Mouse (Mus musculus): ENCODE measurements around the gene Gpd2.

The Gpd2 gene

DNA sequence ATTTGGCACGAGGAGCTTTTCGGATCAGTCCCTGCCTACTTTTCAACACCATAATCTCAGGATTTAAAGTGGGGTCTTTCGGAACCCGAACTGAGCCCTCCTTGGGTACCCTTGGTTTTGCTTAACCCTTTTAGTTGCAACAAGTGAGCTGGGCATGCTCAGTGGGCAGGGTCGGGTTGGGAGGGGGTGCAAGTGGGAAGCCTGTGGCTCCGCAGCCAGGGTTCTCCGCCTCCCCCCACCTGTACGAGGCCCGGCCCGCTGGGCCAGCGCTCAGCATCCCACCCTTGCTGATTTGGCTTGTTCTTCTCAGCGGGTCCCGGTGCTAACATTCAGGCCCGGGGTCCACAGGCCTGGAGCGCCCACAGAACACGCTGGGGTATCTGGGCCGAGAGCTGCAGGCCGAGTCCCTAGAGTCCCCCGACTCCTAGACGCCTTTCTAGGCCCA lies at the start of gene Gpd2:
Gpd2 (plus strand) TSS at position 161 of the 445 bp plus-strand sequence.
- peak in 1 of 2 experiments; percentile 10 for DNase-seq (ENCODE audit: low spot score in 2 of 2)

DNA sequence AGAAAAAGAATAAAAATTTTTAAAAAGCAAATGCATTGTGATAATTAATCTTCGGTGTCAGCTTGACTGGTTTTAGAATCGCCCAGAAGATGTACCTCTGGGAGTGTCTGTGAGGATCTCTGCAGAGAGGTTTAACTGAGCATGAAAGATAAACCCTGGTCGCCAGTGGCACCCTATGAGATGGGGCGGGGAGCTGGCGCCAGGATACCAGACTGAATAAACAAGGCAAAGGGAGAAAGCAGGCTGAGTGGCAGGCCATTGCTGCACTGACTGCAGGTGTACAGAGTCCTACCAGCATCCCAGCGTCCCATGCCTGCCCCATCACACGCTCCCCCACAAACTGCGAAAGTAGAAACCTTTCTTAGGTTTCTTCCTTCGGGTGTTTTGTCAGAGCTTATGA lies 49.2 kb upstream of the Gpd2 start:
- no peak for DNase-seq (ENCODE audit: low spot score in 2 of 2)

GRCm38 (mm10) chr2:57190884-57191283 lies 46.6 kb upstream of the Gpd2 start:
- no peak for DNase-seq (ENCODE audit: low spot score in 2 of 2)

DNA sequence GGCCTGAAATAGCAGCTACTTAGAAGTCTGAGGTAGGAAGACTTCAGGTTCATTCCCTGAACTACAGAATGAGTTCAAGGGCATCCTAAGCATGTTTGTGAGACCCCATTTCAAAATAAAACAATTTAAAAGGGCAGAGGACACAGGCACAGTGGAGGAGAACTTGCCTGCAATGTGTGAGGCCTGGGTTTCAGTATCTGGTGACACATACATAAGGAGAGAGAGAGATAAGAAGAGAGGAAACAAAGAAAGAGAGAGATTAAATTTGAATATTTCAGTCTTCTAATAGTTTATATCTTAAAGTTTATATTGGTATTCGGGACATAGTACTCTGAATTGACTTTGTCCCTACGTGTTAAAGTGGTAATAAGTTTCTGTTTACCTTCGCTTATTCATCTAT lies 38.4 kb upstream of the Gpd2 start:
- DNase-seq (ENCODE audit: low spot score in 2 of 2): no peak

DNA sequence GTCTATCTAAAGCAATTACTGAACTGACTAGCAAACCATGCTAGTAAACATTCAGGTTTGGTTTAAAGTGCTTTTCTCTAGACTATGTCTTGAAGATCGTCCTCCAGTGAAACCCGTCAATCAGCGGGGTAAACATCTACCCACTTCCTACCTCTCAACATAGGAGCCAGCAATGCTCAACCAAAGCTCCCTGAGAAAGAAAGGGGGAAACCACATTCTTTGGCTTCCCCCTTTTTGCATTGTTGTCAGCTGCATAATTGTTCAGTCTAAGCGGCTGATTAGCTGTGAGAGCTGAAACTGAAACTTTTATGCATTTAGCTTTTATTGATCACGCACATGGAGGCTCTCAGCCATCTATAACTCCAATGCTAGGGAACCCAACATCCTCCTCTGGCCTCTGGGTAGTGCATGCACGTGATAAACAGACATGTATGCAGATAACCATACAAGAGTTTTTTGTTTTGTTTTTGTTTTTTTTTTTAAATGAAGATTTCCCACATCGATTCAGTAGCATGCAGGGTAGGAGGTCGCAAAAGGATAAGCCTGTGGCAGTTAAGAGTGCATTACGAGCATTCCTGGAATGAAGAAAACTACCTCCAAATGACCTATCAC lies 28.9 kb upstream of the Gpd2 start:
- no peak for DNase-seq (ENCODE audit: low spot score in 2 of 2)

GRCm38 (mm10) chr2:57211049-57212001 lies 26.1 kb upstream of the Gpd2 start:
- no peak for DNase-seq (ENCODE audit: low spot score in 2 of 2)

- DNase-seq (ENCODE audit: low spot score in 2 of 2): no peak
Measured at GRCm38 (mm10) chr2:57213364-57213763, 24.1 kb upstream of the Gpd2 start.

- no peak for DNase-seq (ENCODE audit: low spot score in 2 of 2)
Measured at GRCm38 (mm10) chr2:57223288-57224026, 14.0 kb upstream of the Gpd2 start.

DNA sequence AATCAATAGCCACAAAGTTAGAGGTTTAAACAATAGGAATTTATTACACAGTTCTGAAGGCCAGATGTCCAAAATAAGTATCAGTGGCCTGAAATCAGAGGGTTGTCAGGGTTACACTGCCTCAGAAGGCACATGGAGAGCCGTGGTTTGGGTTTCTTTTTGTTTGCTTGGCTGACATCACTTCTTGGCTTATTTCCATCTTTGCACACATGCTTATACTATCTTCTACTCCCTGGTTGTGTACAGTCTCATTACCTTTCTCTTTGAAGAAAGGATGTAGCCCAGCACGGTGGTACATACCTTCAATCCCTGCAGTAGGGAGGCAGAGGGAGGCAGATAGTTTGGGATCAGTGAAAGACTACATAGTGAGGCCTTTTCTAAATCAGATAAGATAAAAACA lies 12.2 kb upstream of the Gpd2 start:
- no peak for DNase-seq (ENCODE audit: low spot score in 2 of 2)

DNA sequence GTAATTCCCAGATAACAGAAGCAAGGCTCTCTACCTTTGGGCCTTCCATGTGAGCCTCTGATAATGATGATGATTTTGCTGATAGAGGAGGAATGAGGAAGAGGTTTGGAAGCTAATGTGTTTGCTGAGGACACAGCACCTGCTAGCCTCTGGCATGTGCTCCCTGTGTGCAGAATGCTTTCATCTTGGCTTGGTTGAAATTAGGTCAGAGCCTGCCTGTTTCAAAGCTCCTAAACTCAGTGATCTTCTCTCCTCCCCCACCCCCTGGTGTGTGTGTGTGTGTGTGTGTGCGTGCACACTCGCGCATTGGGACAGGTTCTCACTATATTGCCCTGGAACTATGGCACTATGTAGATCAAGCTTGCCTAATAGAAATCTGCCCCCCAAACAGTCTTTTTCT lies 10.0 kb upstream of the Gpd2 start:
- no peak for DNase-seq (ENCODE audit: low spot score in 2 of 2)

- no peak for DNase-seq (ENCODE audit: low spot score in 2 of 2)
Measured at GRCm38 (mm10) chr2:57229647-57230240, 7.7 kb upstream of the Gpd2 start.

- DNase-seq (ENCODE audit: low spot score in 2 of 2): no peak
Measured at GRCm38 (mm10) chr2:57231432-57231831, 6.0 kb upstream of the Gpd2 start.

DNA sequence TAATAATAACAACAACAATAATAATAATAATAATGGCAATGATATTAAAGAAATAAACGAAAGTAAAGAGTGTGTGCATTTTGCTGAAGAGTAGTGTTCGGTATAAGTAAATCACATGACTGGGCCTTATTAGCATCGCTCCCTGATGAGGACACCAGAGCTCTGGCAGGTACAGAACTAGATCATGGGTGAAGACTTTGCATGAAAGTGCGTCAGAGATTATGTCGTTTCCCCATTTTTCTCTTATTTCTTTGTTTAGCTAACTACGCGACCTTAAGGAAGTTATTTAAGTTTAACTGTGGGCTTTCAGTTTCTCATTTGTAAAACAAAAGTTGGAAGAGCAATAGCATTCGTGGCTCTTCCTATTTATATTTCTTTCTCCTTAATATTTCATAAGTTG lies 5.1 kb upstream of the Gpd2 start:
- DNase-seq (ENCODE audit: low spot score in 2 of 2): no peak

- DNase-seq (ENCODE audit: low spot score in 2 of 2): no peak
Measured at GRCm38 (mm10) chr2:57236246-57236645, 1.2 kb upstream of the Gpd2 start.

- DNase-seq (ENCODE audit: low spot score in 2 of 2): no peak
Measured at GRCm38 (mm10) chr2:57237026-57237425, 409 bp upstream of the Gpd2 start.

GRCm38 (mm10) chr2:57237920-57238613 lies 632 bp downstream of the Gpd2 start:
- peak; percentile 47 to 69 for DNase-seq (ENCODE audit: low spot score in 2 of 2)

DNA sequence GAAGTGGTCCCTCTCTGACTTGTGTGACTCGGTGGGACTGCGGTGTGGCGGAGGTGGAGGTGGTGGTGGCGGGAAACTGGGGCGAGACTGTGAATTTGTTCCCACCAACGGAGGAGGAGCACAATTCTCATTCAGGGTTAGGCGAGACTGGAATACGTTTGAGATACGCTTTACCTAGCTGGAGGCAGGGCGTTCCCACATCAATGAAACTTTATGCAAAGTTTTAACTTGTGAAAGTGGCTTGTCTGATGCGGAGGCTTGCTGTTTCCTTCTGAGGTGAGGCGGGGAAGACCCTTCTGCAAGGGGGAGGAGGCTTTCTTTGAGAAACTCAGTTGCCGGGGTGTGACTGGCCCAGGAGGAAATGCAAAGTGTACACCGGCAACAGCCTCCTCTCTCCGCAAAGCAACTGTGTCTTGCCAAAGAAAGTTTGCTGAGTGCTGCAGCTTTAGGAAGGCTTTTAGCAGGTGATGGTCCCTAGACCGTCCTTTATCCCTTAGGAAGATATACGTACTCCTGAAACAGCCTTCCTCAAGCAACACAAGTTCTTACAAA lies 1.3 kb downstream of the Gpd2 start:
- DNase-seq (ENCODE audit: low spot score in 2 of 2): no peak

DNA sequence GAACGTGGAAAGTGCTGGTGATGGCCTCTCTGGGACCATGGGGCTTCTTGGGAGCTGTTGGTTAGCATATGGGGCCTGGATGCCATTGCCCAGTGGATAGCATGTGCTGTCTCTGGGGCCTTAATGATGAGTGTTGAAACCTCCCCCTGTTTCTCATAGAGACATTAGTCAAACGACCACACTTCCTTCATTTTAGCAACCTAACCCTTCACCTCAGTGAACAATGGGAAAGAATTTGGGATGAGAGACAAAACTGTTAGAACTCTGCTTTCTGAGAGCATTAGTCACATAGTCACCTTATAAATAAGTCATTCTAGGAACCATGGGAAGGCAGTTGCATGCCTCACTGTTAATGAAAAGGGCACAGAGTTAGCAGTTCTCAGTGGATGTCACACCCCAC lies 1.9 kb downstream of the Gpd2 start:
- DNase-seq (ENCODE audit: low spot score in 2 of 2): no peak

- no peak for DNase-seq (ENCODE audit: low spot score in 2 of 2)
Measured at GRCm38 (mm10) chr2:57243987-57244386, 6.6 kb downstream of the Gpd2 start.

- no peak for DNase-seq (ENCODE audit: low spot score in 2 of 2)
Measured at GRCm38 (mm10) chr2:57245721-57246328, 8.4 kb downstream of the Gpd2 start.

- no peak for DNase-seq (ENCODE audit: low spot score in 2 of 2)
Measured at GRCm38 (mm10) chr2:57250113-57250512, 12.7 kb downstream of the Gpd2 start.

All from frontal cortex, postnatal 10 days (tissue).